Mouse (Mus musculus) MEL-GATA-1-ER (cell line): Measurements from ENCODE around the gene Ahdc1.
"Not testable (repeated sequence)": the region's sequence is repeated elsewhere in the genome, so short reads cannot be mapped to it uniquely, and the experiment has no call there.

Source experiments
- DNase-seq: peaks from one replicate; pipeline ENCODE4 v3.0.0-alpha.2; 2012; ENCODE audit warnings: low read depth; ENCODE audit errors: extremely low read depth

Ahdc1 gene

DNA sequence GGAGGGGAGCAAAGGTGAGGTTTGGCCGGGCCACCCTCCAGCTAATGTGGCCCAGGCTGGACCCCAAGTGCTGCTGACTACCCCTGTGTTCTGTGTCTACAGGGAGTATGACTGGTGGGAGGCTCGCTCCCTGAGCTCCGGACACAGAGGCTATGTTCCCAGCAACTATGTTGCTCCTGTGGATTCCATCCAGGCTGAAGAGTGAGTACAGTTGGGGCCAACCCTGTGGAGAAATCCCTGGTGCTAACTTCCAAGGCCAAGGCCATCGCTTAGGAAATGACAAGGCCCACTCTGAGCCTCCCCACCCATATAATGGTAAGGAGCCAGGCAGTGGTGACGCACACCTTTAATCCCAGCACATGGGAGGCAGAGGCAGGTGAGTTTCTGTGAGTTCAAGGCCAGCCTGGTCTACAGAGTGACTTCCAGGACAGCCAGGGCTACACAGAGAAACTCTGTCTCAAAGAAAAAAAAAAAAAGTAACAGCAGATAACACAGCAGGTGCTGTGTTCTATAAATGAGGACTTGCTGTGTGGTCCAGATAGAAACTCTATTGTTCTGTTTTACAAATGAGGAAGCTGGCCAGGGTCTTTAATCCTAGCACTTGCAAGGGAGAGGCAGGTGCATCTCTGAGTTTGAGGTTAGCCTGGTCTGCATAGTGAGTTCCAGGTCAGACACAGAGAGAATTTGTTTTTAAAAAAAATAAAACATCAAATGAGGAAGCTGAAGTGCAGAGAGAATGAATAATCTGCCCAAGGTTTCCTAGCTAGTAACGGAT, 22.3 kb upstream of the Ahdc1 start:
- DNase-seq: peak; percentile 65

DNA sequence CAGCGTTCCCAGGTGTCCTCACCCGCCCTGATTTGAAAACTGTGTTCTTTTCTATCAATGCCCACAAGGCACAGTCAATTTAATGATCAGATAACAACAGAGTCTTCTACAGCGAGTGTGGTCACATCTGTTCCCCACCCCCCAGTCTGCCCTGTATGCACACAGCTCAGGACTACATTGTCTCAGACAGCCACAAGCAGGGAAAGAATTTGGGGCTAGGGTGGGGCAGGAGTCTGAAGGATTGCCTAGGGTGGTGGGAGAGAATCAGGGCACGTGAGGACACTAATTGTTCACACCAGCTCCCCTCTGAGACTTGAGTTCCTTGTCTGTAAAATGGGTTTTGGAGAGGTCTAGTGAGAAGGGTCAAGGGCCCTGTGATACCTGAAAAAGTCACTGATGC, 17.5 kb upstream of the Ahdc1 start:
- no peak for DNase-seq

DNA sequence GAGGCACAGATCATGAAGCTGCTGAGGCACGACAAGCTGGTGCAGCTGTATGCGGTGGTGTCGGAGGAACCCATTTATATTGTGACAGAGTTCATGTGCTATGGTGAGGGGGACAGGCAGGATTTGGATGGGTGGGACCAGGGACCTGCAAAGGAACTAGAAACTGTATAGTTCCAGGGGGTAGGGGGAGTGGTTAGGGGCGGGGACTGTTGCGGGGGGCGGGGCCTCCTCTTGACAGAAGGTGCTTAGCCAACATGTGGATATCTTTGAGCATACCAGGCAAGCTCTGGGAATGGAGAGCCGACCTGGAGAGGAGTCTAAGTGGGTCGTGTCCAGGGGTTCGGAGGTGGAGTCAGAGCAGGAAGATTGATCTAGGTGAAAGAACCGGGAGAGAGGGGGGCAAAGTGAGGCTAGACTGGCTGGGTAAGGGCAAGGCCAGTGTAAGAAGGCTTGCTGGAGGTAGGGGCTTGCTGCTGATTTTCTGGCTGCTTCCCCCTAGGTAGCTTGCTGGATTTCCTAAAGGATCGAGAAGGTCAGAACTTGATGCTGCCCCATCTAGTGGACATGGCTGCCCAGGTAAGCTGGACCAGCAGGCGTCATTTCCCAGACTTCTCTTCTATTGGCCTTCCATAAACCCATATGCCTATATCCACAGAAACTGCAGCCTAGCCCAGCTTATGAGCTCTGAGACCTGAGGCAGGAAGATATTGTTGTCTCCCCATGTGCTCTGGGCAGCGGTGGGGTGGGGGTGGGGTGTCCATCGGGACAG, 13.4 kb upstream of the Ahdc1 start:
- DNase-seq: no peak

DNA sequence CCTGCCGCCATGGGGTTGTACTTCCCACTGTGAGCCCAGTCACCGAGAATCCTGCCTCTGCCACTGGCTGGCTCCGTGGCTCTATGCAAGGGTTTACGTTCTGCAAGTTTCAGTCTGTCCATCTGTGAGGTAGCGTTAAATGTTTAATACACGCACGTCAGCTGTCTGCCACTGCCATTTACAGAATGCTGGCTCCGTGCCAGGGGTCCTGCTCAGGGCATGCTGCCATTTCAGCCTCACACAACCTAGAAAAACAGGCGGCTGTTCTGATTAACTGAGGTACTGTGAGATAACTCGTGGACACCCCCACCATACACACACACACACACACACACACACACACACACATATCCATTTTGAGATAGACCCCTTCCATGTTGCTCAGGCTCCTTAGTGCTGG, 8.2 kb upstream of the Ahdc1 start:
- DNase-seq: no peak

DNA sequence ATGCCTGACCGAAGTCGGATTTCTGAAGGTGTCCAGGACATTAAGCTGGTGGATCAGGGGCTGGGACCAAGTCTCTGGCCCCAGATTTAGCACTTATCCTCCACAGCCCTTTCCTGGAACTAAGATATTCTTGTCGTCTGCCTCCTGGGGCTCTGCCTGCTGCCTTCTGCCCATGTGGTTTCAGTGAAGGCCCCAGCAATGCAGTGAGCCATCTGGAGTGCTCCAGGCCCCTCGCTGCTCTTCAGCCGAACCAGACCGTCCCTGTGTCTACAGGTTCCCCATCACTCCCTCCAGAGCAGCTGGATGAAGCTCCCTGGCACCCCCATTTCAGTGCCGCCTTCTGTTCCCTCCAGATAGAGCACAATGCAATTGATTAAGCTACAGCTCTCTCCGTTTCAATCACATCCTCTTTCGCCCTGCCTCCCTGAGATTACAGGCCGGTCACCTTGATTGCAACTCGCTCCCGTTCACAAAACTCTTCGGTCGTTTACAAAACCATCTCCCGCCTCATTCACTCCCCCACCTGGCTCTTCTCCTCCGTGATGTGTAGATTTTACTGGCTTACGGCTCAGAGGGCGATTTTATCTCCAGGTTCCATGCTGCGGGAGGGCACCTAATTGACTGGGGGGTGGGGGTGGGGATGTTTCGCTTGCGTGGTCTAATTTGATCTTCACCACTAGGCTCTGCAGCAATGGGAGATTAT, 7.6 kb upstream of the Ahdc1 start:
- no peak for DNase-seq

DNA sequence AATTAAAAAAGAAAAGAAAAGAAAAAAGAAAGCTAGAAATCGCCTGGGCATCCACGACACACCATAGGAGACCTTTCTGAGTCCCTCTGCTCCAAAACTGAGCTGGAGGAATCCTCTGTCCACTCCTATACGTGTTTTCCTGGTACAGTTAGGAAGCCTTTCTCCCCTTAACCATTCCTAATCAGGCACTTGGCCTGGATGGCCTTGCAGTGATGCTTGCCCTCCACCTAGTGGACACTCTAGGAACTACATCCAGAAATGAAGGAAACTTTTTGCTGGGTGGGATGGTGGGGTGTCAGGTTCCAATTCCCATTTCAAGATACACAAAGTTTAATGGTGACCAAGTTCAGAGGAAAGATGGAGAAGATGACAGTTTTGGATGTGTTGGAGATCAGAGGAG, 5.8 kb upstream of the Ahdc1 start:
- DNase-seq: peak; percentile 57

DNA sequence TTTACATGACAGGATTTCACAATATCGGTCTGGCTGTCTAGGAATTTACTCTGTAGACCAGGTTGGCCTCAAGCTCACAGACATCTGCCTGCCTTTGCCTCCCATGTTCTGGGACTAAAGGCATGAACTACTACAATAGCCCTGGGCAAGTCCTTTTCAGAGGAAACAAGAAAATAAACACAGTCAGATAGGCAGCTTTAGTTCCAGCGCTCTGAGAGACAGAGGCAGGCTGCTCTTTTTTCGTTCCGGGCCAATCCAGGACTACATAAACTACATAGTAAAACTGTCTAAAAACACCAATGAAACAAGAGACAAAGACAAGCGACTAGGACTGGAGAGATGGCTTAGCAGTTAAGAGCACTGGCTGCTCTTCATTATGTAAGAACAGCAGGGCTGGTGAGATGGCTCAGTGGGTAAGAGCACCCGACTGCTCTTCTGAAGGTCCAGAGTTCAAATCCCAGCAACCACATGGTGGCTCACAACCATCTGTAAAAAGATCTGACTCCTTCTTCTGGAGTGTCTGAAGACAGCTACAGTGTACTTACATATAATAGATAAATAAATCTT, 5.1 kb upstream of the Ahdc1 start:
- DNase-seq: not testable (repeated sequence)

DNA sequence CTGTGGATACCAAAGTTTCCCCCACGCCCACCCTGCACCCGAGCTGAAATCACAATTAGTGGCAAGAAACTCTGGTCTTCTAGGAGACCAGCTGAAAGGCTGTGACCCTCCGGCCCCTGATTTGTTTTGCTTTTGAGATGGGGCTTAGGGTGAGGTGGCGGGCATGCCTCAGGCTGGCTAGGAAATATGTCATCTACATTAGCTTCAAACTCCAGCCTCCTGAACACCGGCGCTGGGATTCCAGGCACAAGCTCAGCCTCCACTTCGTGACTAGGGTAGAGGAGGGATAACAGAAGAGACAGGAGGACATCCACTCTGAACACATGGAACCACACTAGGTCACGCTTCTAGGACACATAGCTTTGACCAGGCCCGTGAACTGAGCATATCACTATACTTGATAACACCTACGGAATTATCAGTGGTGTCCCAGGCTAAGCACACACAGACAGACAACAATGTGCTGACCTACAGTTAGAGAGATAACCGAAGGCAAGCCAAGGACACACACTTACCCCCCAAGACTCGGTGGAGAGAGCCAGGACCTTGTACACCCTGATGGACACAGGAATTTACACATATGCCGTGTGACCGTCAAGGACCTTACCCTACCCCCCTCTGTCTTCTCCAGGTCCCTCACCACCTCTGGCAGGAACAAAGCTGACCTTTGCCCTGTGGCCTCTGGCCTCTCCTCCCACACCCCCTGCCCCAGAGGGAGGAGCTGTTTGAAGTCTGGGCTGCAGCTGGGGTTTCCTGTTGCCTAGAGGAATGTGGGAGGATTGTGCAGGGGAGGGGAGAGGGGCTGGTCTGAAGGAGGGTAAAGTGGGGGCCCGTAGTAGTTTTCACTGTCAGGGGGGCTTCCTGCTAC, 3.3 kb upstream of the Ahdc1 start:
- no peak for DNase-seq

DNA sequence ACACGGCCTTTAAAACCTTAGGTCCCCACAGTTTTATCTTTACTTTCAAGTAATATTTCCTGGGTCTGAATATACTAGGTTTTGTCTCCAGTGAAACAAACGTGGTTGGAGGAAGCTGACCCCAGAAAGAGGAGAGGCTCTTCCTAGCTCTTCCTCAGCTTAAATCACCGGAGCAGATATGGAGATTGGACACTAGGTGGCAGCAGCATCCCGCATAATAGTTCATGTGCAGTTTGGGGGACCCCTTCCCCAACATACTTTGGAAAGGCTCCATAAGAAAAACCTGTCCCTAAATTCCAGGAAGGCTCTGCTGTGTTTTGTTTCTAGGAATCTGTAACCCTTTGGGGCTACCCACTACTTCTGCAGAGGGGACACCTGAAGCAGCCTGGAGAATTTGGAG, 1.9 kb upstream of the Ahdc1 start:
- peak; percentile 30 for DNase-seq

DNA sequence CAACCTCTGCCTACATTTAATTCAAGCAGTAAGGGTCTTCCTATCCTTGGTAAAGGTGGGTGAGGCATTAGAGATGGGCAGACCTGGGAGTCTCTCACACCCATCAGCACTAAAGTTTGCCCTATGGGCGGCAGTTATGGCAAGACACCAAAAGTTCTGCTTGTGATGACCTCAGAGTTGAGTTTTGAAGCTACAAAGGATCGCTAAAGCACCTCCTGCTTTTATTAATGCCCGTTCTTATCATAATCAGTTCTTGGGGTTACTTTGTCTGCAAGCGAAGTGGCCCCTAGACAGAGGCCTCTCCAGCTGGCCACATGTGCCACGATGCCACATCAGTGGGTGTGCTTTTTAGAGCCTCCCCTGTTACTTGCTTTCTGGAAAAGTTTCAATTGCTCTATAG, 1.4 kb upstream of the Ahdc1 start:
- DNase-seq: no peak

DNA sequence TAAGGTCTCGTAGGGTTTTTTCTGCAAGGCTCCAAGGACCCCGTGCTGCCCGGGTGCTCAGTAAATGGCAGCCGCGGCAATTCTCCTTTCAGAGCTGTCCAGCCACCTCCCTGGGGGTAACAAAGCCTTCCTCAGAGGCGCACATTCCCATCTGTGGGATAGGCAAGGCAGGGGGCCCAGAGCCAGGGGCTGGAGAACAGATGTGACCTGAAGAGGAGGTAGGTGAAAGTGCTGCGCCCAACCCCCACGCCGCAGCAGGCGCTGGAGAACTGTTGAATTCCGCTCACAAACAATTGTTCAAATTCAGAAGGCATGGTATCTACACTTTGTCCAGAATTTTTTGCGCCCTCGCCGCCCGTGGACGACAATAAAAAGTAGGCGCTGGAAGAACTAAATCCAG, 449 bp upstream of the Ahdc1 start:
- no peak for DNase-seq

DNA sequence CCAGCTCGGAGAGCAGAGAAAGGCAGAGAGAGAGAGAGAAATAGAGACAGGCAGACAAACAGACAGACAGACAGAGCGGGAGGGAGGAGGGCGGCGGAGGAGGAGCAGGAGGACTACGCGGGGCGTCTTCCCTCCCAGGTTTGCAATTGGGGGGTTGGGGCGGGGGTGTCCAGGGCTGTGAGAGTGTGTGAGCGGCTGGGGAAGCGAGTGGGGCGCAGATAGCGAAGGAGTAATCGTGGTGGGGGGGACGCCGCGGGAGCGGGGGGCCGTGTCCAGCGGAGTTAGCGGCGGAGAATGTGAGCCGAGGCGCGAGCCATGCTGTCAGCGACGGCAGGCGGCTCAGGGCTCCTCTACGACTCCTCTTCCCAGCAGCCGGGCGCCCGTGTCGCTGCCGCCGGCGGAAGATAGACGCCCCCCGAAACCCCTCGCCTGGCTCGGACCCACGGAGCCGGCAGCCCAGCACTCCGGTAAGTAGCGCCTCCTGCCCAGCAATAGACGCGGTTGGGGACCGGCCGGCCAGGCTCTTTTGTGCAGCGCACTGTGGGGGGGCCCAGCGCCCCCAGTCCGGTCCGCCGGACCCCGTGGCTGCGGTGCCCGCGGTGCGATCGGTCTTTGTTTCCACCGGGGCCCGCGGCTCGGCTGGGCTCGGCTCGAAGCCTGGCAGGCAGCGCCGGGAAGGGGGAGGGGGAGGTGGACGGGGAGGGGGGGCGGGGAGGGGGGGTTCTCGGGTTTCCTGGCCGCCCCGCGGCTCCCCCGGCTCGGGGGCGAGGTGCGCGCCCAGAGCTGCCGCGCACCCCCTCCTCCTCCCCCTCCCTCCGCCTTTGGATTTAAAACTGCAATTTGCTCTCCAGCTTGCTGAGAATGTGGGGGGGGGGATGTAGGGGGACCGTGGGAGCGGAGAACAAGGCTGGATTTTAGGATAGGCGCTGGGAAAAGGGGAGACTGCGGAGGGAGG, 1.0 kb downstream of the Ahdc1 start:
- DNase-seq: no peak

DNA sequence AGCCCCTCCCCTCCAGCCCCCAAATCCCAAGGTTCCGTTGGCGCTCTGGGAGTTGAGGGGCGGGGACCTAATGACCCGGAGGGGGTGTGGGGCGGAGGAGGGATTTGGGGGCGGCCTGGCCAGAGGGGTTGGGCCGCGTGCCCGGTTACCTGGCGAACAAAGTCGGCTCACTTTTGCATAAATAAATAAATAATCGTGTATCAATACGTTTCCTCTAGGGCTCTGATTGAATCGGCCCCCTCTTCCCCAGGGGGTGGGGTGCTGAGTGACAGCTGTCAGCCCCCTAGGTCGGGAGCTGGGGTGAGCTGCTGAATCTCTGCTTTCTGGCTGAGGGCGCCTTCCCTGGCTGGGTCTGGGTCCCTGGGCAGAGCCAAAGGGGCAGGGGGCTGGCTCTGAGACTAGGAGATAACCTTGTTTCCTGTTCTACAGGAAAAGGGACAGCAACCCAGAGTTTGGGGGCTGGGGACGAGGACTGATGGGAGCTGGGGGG, 1.8 kb downstream of the Ahdc1 start:
- no peak for DNase-seq

DNA sequence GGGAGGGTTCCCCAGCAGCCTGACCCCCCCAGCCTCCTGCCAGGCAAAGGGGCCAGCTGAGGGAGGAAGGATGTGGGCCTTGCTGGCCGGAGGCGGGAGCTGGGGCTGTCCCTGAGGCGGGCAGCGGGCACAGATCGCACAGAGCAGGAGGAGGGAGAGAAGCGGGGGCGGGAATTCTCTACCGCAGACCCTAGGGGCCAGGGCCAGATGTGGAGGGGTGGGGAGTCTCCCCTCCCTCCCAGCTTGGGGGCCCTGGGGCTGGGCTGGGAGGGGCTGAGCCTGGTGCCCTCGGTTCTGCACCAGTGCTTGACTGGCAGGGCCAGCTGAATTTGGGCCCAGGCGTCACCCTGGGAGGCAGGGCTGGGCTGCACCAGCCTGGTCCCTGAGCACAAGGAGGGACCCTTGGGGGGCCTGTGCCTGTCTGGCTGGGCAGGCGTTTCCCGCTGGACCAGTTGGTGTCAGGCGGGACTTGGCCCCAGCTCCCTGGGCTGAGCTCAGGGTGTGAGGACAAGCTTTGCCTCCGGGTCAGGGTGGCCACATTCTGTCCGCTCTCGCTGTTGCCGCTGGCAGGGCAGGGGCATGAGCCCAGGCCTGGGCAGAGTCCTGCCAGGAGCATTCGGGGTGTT, 2.3 kb downstream of the Ahdc1 start:
- no peak for DNase-seq

DNA sequence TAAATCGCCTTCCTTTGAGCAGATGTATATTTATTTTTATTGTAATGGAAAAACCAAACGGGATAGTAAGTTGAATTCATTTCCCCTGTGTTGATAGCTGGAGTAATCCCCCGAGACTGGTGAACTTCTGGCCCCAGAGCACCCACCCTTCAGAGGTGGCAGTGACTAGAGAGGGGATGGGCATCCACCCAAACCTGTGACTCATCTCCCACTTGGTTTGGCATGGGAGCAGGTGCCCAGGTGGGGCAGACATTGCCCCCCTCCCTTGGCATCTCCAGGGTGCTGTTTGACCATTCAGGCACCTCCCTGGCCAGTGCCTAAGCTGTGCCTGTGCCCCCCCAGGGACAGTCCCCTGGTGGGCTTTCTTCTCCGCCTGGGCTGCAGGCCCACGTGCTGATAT, 3.0 kb downstream of the Ahdc1 start:
- DNase-seq: no peak

DNA sequence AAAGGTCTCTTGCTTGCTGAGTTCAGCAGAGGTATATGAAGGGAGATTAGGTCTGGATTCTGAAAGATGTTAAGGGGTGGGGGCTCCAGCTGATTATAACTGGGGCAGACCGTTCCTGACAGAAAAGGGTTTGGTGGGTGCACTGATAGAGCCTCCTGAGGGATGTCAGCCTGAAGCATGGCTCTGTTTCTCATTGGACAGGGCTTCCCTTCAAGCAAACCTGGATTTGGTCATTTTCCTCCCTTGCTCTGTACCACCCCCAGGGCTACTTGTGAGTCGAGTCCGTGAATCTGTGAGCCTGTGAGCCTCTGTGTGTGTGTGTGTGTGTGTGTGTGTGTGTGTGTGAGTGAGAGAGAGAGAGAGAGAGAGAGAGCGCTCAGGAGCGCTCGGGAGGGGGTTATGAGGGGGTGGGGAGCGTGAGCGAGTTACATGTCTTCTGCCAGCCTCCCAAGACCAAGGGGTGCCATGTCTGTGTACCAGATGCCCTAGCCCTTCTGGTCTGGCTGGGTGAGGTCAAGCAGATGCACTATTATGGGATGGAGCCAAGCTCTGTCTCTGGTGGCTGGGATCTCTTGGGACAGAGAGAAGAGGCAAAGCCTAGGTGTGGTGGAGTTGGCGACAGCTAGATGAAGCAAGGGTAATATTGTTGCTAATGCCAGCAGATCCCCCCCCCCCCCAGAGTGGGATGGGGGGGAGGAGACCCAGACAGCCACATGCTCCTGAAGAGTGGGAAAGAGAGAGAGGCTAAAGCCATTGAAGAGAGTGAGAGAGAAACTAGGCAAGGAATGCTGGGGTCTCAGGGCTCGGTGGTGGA, 4.0 kb downstream of the Ahdc1 start:
- DNase-seq: no peak

DNA sequence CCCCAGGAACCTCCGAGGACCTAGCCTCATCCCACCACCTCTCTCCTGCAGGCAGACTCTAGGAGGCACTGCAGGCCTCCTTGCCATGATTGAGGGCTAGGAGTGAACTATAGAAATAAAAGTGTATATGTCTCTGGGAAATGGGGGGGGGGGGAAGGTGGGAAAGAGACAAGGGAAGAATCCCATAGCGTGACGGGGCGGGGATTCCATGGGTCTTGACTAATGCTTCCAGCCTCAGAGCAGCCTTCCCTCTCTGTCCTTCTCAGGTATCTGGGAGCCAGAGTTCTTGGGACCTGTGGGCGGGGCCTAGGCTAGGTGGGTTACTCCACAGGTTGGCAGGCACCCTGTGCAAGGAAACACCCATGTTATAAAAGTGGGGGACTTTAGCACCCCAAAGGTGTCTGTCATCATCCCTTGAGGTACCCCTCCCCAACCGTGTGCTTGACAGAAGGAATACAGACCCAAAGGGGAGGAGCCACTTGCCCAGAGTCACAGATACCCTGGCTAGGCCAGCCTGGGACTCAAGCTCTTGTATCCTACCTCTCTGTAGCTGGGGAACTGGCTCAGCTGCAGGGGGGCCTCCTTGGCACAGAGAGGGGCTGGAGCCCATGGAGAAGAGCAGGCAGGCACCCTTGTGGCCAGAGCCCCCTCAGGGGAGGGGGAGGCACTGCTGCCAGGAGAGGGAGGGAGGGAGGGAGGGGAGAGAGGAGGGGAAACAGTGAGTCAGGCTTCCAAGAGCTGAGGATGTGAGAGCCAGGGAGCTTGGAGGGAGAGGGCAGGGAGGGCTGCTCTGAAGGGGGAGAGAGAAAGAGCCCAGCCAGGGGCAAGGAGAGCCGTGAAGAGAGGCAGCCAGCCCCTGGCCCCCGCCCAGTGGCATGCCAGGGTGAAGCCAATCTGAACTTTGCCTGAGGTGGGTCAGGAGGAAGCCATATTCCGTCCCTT, 4.9 kb downstream of the Ahdc1 start:
- no peak for DNase-seq
